Mouse (Mus musculus) limb, embryonic 15.5 days (tissue): ENCODE results near the gene Ccr6. TPM values are rescaled to one million over a fixed set of nuclear protein-coding genes. Genes with fewer than 3 reads are reported as not detected.
"Not testable (repeated sequence)": the region's sequence is repeated elsewhere in the genome, so short reads cannot be mapped to it uniquely, and the experiment has no call there.

Experiments used
- ATAC-seq: fragments of 200-750 bp; cut with Nextera tagmentation; 2 replicates; pipeline ENCODE4 v1.8.0; 2017; ENCODE audit warnings: low read depth, moderate TSS enrichment; ENCODE audit not compliant: insufficient number of reproducible peaks, low FRiP score, low TSS enrichment
- H3K27ac ChIP-seq: fragments of 300-500 bp; sonication (generic); 2 replicates; pipeline ENCODE4 v1.5.1; 2015; ENCODE audit warnings: moderate library complexity, mild to moderate bottlenecking, inconsistent platforms
- H3K27me3 ChIP-seq: fragments of 300-500 bp; sonication (generic); 2 replicates; pipeline ENCODE4 v1.6.1; 2015; ENCODE audit warnings: inconsistent platforms
- H3K36me3 ChIP-seq: fragments of 300-500 bp; sonication (generic); 2 replicates; pipeline ENCODE4 v1.6.1; 2015; ENCODE audit warnings: inconsistent platforms
- H3K4me1 ChIP-seq: fragments of 300-500 bp; sonication (generic); 2 replicates; pipeline ENCODE4 v1.6.1; 2015; ENCODE audit warnings: inconsistent platforms
- H3K4me2 ChIP-seq: fragments of 300-500 bp; sonication (generic); 2 replicates; pipeline ENCODE4 v1.6.1; 2015; ENCODE audit warnings: mild to moderate bottlenecking, inconsistent platforms
- H3K4me3 ChIP-seq: fragments of 300-500 bp; sonication (generic); 2 replicates; pipeline ENCODE4 v1.5.1; 2015; ENCODE audit warnings: mild to moderate bottlenecking, inconsistent platforms
- H3K9ac ChIP-seq: fragments of 300-500 bp; sonication (generic); 2 replicates; pipeline ENCODE4 v1.6.1; 2015; ENCODE audit warnings: inconsistent platforms
- H3K9me3 ChIP-seq: fragments of 300-500 bp; sonication (generic); 2 replicates; pipeline ENCODE4 v1.6.1; 2016; ENCODE audit warnings: inconsistent platforms
- WGBS: fragments of 180-500 bp; shearing (Covaris S2); methylation state at CpG from one replicate; pipeline ENCODE4 v1.1.7; 2015; 5-methylcytosine and 5-hydroxymethylcytosine counted together
- polyA plus RNA-seq: library from polyadenylated mRNA; unstranded; fragments of >200 nt; fragmentation: Nextera tagmentation; extraction: Ambion mirVana; gene quantifications from 2 replicates; pipeline ENCODE4 v1.2.1, GENCODE M21; 2015

Gene Ccr6
- not detected in 2 replicates for polyA plus RNA-seq

DNA sequence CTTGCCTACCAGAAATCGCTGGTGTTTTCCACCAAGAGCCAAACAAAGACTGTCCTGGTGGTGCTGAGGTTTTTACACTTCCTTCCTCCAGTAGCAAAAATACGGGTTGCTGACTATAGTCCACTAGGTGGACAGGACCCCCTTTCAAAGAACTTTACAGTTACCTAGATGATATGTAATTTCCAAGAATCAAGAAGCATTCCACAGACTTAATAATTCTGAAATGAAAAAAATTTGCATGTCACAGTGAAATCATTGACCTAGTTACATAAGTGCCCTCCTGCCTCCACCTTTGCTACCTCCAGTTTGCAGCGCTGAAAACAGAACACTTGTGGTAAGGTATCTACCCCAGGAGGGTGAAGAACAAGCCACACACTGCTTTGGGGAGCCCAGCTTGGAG is at the start of gene Ccr6:
Gene Ccr6 (plus strand): TSS at position 301 of the 400 bp plus-strand sequence.
- WGBS, result 81% methylated on average over 3 of the region's 3 CpGs
- no peak for ATAC-seq
- H3K4me2 ChIP-seq, result no peak within 1 kb of the TSS
- no peak within 1 kb of the TSS for H3K9ac ChIP-seq
- no peaks in the 10 kb centered on the region for H3K4me1 ChIP-seq
- no peaks in the 10 kb centered on the region for H3K9me3 ChIP-seq
- no peaks in the 10 kb centered on the region for H3K36me3 ChIP-seq
- H3K27me3 ChIP-seq, result no peaks in the 10 kb centered on the region
- H3K27ac ChIP-seq, result no peak within 1 kb of the TSS
- no peak within 1 kb of the TSS for H3K4me3 ChIP-seq

DNA sequence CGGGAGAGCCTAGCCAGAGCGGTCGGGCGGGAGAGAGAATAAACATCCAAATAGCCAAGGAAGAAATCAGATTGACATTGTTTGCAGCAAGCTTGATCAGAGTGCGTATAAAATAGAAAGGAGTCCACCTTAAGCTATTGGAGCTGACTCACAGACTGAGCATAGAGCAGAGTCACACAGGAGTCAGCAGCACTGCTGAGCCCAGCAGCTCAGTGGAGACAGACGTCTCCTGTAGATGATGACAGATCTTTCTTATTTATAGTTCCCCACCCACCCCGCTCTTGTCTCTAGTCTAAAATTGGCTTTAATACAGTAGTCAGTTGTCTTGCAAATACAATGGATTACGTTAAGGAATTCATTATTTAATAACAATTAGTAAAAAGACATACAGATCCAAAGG is 42.2 kb upstream of the Ccr6 start:
- WGBS, result 87% methylated on average over 8 of the region's 8 CpGs
- Histone ChIP-seq H3K4me2 (no peak overlapping the region), H3K9ac (no peak overlapping the region), H3K27ac (no peak overlapping the region), H3K9me3 (no peaks in the 10 kb centered on the region), H3K27me3 (no peaks in the 10 kb centered on the region), H3K4me3 (no peak overlapping the region), H3K36me3 (peaks cover 59% of the 10 kb centered on the region), H3K4me1 (no peaks in the 10 kb centered on the region)
- ATAC-seq, result no peak

DNA sequence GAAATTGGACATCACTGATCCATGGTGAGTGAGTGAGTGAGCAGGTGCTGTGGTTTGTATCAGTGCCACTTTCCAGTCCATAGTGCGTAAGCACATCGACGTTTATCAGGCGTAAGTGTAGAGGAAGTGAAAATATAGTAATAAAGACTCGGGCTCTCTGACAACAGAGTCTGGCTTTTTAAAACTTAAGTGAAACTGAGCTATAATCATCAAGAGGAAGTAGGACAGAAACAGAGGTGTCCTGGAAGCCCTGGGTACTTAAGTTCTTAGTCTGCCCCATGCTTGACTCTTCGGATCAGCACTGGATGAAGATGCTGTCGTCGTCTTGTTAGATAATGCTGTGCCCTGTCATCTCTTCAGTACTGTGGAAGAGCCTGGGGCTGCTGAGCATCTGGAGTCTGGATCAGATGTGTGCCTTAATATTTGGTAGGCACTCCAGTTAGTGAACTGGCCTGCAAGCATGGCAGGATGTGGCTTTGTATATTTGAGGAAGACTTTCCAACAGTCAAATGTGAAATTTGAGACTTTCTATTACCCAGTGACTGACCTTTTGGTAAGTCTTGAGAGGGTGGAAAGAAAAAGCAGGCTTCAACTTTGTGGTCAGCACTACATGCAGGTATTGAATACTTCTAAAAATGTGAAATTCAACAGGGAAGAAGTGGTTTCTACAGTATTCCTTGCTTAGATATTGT is 40.0 kb upstream of the Ccr6 start:
- no peak overlapping the region for H3K4me3 ChIP-seq
- H3K27ac ChIP-seq, result no peak overlapping the region
- no peak overlapping the region for H3K9ac ChIP-seq
- H3K9me3 ChIP-seq, result no peaks in the 10 kb centered on the region
- H3K4me1 ChIP-seq, result no peaks in the 10 kb centered on the region
- ATAC-seq, result no peak
- H3K36me3 ChIP-seq, result peaks cover 40% of the 10 kb centered on the region
- H3K27me3 ChIP-seq, result no peaks in the 10 kb centered on the region
- WGBS, result 87% methylated on average over 8 of the region's 8 CpGs
- H3K4me2 ChIP-seq, result no peak overlapping the region

DNA sequence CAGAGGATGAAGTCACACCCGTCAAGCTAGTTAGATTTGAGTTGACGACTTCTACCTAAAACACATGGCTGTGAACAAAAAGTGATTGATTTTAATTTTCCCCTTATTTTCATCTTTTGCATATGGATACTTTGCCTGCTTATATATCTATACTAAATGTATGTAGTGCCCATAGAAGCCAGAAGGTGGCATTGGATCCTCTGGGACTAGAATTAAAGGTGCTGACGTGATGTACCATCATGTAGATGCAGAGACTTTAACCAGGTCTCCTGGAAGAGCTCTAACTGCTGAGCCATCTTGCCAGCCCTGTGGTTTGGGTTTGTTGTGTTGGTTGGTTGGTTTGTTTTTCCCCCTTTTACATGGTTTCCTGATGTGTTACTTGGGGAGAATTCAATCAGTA is 38.2 kb upstream of the Ccr6 start:
- Histone ChIP-seq H3K4me1 (no peaks in the 10 kb centered on the region), H3K27me3 (no peaks in the 10 kb centered on the region), H3K4me3 (no peak overlapping the region), H3K27ac (no peak overlapping the region), H3K9me3 (no peaks in the 10 kb centered on the region), H3K4me2 (no peak overlapping the region), H3K36me3 (peaks cover 30% of the 10 kb centered on the region), H3K9ac (no peak overlapping the region)
- 71% methylated on average over 3 of the region's 3 CpGs for WGBS
- ATAC-seq, result no peak

DNA sequence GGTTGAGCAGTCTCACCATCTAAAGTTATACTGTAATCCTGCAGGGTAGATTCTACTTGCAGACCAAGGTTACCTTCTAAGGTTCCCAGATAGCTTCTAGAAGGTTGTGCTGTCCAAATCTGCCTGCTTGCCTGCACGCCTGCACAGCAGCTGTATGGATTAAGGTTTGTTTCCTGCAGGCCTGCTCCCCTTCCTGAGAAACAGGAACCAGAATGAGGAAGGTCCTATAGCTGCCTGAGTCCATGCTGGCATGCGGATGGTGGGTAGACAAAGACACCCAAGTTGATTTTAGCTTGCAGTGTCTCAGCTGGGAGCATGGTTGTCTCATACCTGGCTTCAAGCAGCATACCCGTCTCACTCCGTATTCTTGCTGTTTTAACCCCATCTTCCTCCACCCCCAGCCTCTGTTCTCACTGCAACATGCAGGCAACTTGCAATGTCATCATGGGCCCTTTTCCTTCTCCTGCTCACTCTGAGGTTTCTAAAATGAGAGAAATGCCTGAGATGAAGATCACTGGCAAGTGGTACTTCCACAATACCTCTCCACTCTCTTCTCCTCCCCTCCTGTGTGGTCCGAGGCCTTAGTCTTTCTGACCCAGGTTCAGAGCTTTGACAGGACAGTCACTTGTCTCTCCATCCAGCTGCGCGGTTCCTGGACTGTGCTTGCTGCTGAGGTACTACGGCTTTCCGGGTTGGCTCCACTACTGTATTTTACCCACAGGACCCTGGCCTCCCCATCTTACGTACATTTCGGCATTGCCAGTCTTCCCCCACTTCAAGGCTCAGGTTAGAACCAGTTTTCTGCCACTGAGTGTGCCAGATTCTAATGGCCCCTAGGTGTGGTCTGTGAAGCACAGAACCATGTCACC is 36.5 kb upstream of the Ccr6 start:
- Histone ChIP-seq H3K9ac (no peak overlapping the region), H3K9me3 (no peaks in the 10 kb centered on the region), H3K4me3 (no peak overlapping the region), H3K4me1 (no peaks in the 10 kb centered on the region), H3K27me3 (no peaks in the 10 kb centered on the region), H3K27ac (no peak overlapping the region), H3K4me2 (no peak overlapping the region), H3K36me3 (peaks cover 17% of the 10 kb centered on the region)
- no peak for ATAC-seq
- 86% methylated on average over 11 of the region's 11 CpGs for WGBS

DNA sequence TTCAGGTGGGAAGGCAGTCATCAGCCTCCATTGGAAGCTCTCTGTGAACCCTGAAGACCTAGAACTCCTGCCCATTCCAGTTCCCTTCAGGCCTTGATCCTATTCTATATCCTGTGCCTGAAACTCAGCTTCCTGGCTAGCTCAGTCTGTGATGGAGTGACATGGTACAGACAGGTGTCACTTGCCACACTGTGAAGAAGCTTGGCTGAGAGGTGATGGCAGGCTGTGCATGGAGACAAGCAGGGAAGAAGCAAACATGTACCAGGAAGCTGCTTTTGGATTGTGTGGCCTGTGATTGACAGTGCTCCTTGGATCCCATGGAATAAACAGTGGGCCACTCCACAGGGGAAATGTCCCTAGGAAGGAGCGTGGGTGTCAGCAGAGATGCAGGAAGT is 35.9 kb upstream of the Ccr6 start:
- Histone ChIP-seq H3K4me1 (no peaks in the 10 kb centered on the region), H3K27me3 (no peaks in the 10 kb centered on the region), H3K27ac (no peak overlapping the region), H3K4me2 (no peak overlapping the region), H3K36me3 (peaks cover 11% of the 10 kb centered on the region), H3K9me3 (no peaks in the 10 kb centered on the region), H3K4me3 (no peak overlapping the region), H3K9ac (no peak overlapping the region)
- WGBS, result 79% methylated on average over 1 of the region's 1 CpGs
- ATAC-seq, result no peak

DNA sequence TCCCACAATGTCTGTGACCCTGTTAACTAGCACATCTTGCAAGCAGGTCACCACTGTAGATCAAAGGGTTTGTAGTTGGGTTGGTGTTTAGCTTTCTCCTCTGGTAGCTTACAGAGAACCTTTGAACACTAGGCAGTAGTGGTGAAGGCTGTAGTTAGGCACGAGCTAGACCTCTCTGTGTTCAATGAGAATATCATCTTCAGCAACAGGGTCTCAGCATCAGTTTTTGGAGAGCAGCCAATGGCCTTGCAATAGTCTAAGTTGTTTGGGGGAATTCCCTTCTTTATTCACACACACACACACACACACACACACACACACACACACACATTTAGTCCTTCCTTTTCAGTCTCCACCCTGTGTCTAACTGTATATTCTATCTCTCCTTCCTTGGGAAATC is 32.4 kb upstream of the Ccr6 start:
- ATAC-seq, result no peak
- Histone ChIP-seq H3K27me3 (no peaks in the 10 kb centered on the region), H3K9me3 (no peaks in the 10 kb centered on the region), H3K4me2 (no peak overlapping the region), H3K9ac (no peak overlapping the region), H3K27ac (no peak overlapping the region), H3K4me3 (no peak overlapping the region), H3K36me3 (no peaks in the 10 kb centered on the region), H3K4me1 (no peaks in the 10 kb centered on the region)
- 83% methylated on average over 1 of the region's 1 CpGs for WGBS

DNA sequence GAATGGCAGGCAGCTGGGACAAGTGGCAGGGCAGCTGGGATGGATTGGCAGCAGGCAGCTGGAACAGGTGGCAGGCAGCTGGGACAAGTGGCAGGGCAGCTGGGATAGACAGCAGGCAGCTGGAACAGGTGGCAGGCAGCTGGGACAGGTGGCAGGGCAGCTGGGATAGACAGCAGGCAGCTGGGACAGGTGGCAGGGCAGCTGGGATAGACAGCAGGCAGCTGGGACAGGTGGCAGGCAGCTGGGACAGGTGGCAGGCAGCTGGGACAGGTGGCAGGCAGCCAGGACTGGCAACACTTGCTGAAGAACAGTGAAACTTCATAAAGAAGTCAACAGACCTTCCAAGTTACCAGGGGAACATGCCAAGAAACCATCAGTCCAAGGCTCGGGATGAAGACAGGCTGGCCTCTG is 30.6 kb upstream of the Ccr6 start:
- 67% methylated on average over 1 of the region's 1 CpGs for WGBS

DNA sequence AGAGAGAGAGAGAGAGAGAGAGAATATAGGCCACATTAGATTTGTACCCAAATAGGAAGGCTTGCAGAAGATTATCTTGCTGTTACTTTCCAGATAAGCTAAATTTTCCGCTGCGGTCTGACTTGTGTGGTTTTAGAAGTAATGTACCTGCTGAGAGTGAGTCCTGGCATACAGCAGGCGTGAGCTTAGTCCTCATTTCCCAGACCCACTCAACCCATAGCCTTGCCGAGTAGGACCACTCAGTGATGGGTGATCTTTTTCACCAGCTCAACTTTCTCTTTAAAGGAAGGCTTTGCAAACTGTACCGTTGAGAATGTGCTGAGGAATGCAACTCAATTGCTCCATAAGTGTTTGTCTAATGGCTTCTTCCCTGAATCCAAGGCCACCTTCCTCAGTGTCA is 29.2 kb upstream of the Ccr6 start:
- Histone ChIP-seq H3K4me1 (no peaks in the 10 kb centered on the region), H3K27ac (no peak overlapping the region), H3K9ac (no peak overlapping the region), H3K27me3 (no peaks in the 10 kb centered on the region), H3K36me3 (no peaks in the 10 kb centered on the region), H3K4me2 (no peak overlapping the region), H3K4me3 (no peak overlapping the region), H3K9me3 (no peaks in the 10 kb centered on the region)
- ATAC-seq, result no peak
- WGBS, result 82% methylated on average over 5 of the region's 5 CpGs

More for the DNA sequence above, 30.6 kb upstream of the Ccr6 start:
- not testable (repeated sequence) for H3K9ac ChIP-seq, H3K4me3 ChIP-seq, H3K4me2 ChIP-seq, H3K36me3 ChIP-seq, H3K27ac ChIP-seq, ATAC-seq, H3K4me1 ChIP-seq, H3K27me3 ChIP-seq, H3K9me3 ChIP-seq

DNA sequence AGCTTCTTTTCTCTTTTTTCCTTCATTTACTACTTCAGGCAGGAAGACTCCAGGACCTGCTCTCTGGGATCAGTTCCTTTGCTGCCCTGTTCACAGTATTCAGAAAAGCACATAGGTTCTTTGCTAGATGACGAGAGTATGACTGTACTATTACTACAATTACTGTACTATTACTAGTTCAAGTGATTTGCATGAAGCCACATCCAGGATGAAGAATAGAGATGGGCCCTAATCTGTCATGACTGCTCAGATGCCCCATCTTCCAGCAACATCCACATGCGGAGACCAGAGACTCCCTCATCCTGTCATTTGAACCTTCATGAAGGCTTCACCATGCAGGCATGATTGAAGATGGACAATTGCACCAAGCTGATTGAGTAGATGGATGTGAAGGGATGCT is 26.1 kb upstream of the Ccr6 start:
- Histone ChIP-seq H3K27me3 (no peaks in the 10 kb centered on the region), H3K4me1 (no peaks in the 10 kb centered on the region), H3K4me3 (no peak overlapping the region), H3K9ac (no peak overlapping the region), H3K36me3 (no peaks in the 10 kb centered on the region), H3K27ac (no peak overlapping the region), H3K4me2 (no peak overlapping the region), H3K9me3 (no peaks in the 10 kb centered on the region)
- ATAC-seq, result no peak
- 84% methylated on average over 2 of the region's 2 CpGs for WGBS

DNA sequence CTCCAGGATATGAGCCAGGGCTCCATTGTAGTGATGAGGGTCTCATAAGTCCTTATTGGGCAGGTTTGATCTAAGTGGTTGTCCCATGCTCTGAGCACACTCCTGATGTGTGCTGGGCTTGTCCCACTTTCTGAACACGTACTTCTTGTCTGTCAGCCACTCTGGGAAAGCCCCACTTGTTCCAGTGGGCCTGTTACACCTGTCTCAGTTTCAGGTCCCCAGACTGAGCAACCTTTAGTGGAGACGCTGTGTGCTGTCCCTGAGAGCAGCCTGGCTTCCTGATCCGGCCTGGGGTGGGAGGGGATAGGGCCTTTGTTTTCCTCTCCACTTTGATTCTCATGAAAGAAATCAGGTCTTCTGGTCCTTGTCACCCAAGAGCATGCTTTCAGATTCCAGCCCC is 25.7 kb upstream of the Ccr6 start:
- Histone ChIP-seq H3K4me3 (no peak overlapping the region), H3K9ac (no peak overlapping the region), H3K27ac (no peak overlapping the region), H3K27me3 (no peaks in the 10 kb centered on the region), H3K4me1 (no peaks in the 10 kb centered on the region), H3K9me3 (no peaks in the 10 kb centered on the region), H3K36me3 (no peaks in the 10 kb centered on the region), H3K4me2 (no peak overlapping the region)
- WGBS, result 56% methylated on average over 3 of the region's 3 CpGs
- ATAC-seq, result no peak

DNA sequence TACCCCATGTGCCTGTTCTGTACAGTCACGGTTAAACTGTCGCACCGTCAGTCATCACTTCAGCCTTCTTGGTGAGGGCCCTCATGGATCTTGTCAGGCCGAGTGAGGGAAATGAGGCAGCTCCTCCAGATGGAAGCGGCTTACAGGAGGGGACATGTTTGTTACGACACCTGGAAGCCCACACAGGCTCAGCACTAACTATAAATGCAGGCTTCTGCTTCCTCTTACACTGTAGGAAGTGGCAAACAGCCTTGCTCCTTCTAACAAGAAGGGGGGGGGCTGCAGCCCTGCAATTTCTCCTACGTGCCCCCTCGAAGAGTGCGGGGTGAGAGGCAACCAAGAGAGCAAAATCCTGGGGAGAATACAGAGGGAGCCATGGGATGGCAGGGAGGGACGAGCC is 25.2 kb upstream of the Ccr6 start:
- Histone ChIP-seq H3K4me3 (no peak overlapping the region), H3K27me3 (no peaks in the 10 kb centered on the region), H3K9me3 (no peaks in the 10 kb centered on the region), H3K36me3 (no peaks in the 10 kb centered on the region), H3K4me2 (no peak overlapping the region), H3K27ac (no peak overlapping the region), H3K4me1 (no peaks in the 10 kb centered on the region), H3K9ac (no peak overlapping the region)
- WGBS, result 68% methylated on average over 10 of the region's 10 CpGs
- no peak for ATAC-seq
